Mouse (Mus musculus) myocyte (in vitro differentiated cells): ENCODE measurements around the gene Zfp410.

ENCODE experiments used
- E2F4 ChIP-seq: IDR thresholded peaks from one replicate; pipeline ENCODE4 v1.6.1; 2011; ENCODE audit warnings: mild to moderate bottlenecking, control low read depth, moderate library complexity; ENCODE audit not compliant: insufficient read depth
- MYOG ChIP-seq, 3 experiments: IDR thresholded peaks; one replicate each; pipeline ENCODE4 v1.6.1; 2011; ENCODE audit warnings: control low read depth in 2 of 3, low read depth in 2 of 3, mild to moderate bottlenecking in 2 of 3; ENCODE audit not compliant: insufficient read length in 2 of 3, control insufficient read depth in 1 of 3, insufficient read depth in 1 of 3
- POLR2A ChIP-seq: IDR thresholded peaks from one replicate; pipeline ENCODE4 v1.6.1; 2011; ENCODE audit warnings: low read depth, mild to moderate bottlenecking, control low read depth, moderate library complexity; ENCODE audit not compliant: insufficient read length
- POLR2AphosphoS2 ChIP-seq: IDR thresholded peaks from one replicate; pipeline ENCODE4 v1.6.1; 2011; ENCODE audit warnings: low read depth, control low read depth; ENCODE audit not compliant: insufficient read length
- USF1 ChIP-seq: IDR thresholded peaks from one replicate; pipeline ENCODE4 v1.6.1; 2011; ENCODE audit warnings: low read depth, mild to moderate bottlenecking, control low read depth, moderate library complexity

GRCm38 (mm10) chr12:84299265-84299664 lies 17.4 kb upstream of the Zfp410 start:
- TF ChIP-seq POLR2AphosphoS2: no peak
- no peak for TF ChIP-seq POLR2A
- no peak for TF ChIP-seq MYOG (IDR thresholded peaks at IDR 0.05; ENCODE audit: control insufficient read depth in 1 of 3, insufficient read depth in 1 of 3, insufficient read length in 2 of 3, low read depth in 2 of 3)
- TF ChIP-seq USF1: no peak
- TF ChIP-seq E2F4: no peak
